Mouse (Mus musculus): ENCODE results near the gene Tmem117.

- no peak for TF ChIP-seq POLR2A (IDR thresholded peaks at IDR 0.05; ENCODE audit: low read depth, low read length)
- TF ChIP-seq CTCF (IDR thresholded peaks at IDR 0.05; ENCODE audit: extremely low read depth, insufficient read depth, insufficient read length, insufficient replicate concordance), result no peak
Observed at GRCm38 (mm10) chr15:94659112-94659437, 30.0 kb downstream of the Tmem117 start.
